Mouse (Mus musculus) heart, embryonic 16.5 days (tissue): ENCODE measurements around the gene Nrip3. TPM values are rescaled to one million over a fixed set of nuclear protein-coding genes. Genes with fewer than 3 reads are reported as not detected.

ENCODE experiments used
- polyA plus RNA-seq: library from polyadenylated mRNA; unstranded; fragments of >200 nt; fragmentation: Nextera tagmentation; extraction: Ambion mirVana; gene quantifications from 2 replicates; pipeline ENCODE4 v1.2.1, GENCODE M21; 2015

Gene Nrip3
- polyA plus RNA-seq, 1 experiment from 2014 or later: 0.53 TPM

Other genes with a start within 250 kb of the Nrip3 start
- 41.4 and 43.2 TPM in 2 replicates for gene St5, start 78.4 kb downstream of the Nrip3 start, polyA plus RNA-seq
- 32.7 and 36.0 TPM in 2 replicates for gene Akip1, start 78.3 kb downstream of the Nrip3 start, polyA plus RNA-seq
- gene BC051019, start 58.2 kb downstream of the Nrip3 start, polyA plus RNA-seq: 1.00 and 1.5 TPM in 2 replicates
- 0.22 TPM in 1 of 2 replicates, not detected in the other for gene Ascl3, start 50.3 kb downstream of the Nrip3 start, polyA plus RNA-seq
- 60.6 and 61.6 TPM in 2 replicates for gene Tmem9b, start 29.1 kb downstream of the Nrip3 start, polyA plus RNA-seq
- gene Scube2, start 83.7 kb upstream of the Nrip3 start, polyA plus RNA-seq: 8.9 and 9.9 TPM in 2 replicates
- gene Dennd5a, start 178.4 kb upstream of the Nrip3 start, polyA plus RNA-seq: 33.6 and 38.8 TPM in 2 replicates
- 44.0 and 50.6 TPM in 2 replicates for gene Tmem41b, start 204.9 kb upstream of the Nrip3 start, polyA plus RNA-seq
- 41.2 and 41.7 TPM in 2 replicates for gene Ipo7, start 236.2 kb upstream of the Nrip3 start, polyA plus RNA-seq